In genomic region chr6:72583211-72583839, GRCm38 (mm10) we compare ENCODE assay signal across 17 mouse cellular contexts. TPM values are rescaled to one million over a fixed set of nuclear protein-coding genes. Genes with fewer than 3 reads are reported as not detected.
DNase-seq lines count a peak whose midpoint lies in the region; ATAC-seq and TF ChIP-seq lines count a peak whose summit lies in the region.
"Had no signal": no experiment of that assay in that cellular context is flagged by ENCODE, and none has a peak within 500 bp of the region (broad histone marks: within the 10 kb centered on the region; RNA-seq: fewer than 3 reads in every experiment).

No protein-coding gene starts in this region.

- H3K9me3 ChIP-seq in liver, postnatal 0 days (ENCODE audit: low read length), result no peaks in the 10 kb centered on the region
- H3K9me3 ChIP-seq in liver, embryonic 12.5 days (replicated peaks), result no peaks in the 10 kb centered on the region
- H3K9me3 ChIP-seq in lung, postnatal 0 days (ENCODE audit: low read length), result no peaks in the 10 kb centered on the region
- H3K9me3 ChIP-seq: embryonic facial prominence, embryonic 13.5 days; hindbrain, embryonic 10.5 days had no signal

- no peaks in the 10 kb centered on the region for H3K4me1 ChIP-seq in heart, adult 2 months (ENCODE audit: control insufficient read depth, insufficient read depth, low read length)
- no peaks in the 10 kb centered on the region for H3K4me1 ChIP-seq in liver, postnatal 0 days (ENCODE audit: insufficient read depth)
- H3K4me1 ChIP-seq in liver, embryonic 12.5 days, result peaks cover 6% of the 10 kb centered on the region; the same call in 1 of the 2 replicates
- H3K4me1 ChIP-seq in lung, postnatal 0 days (ENCODE audit: insufficient read depth, low read depth, low read length), result no peaks in the 10 kb centered on the region
- H3K4me1 ChIP-seq: embryonic facial prominence, embryonic 13.5 days; hindbrain, embryonic 10.5 days had no signal

- TF ChIP-seq POLR2A in heart, adult 2 months (IDR thresholded peaks at IDR 0.05; ENCODE audit: insufficient read depth, low read depth, low read length), result no peak

- no peaks in the 10 kb centered on the region for H3K27me3 ChIP-seq in heart, adult 2 months (ENCODE audit: control insufficient read depth, insufficient read depth, low read length)
- H3K27me3 ChIP-seq in liver, postnatal 0 days (ENCODE audit: insufficient read depth, low read length), result no peaks in the 10 kb centered on the region
- no peaks in the 10 kb centered on the region for H3K27me3 ChIP-seq in liver, embryonic 12.5 days (replicated peaks)
- no peaks in the 10 kb centered on the region for H3K27me3 ChIP-seq in lung, postnatal 0 days (replicated peaks; ENCODE audit: insufficient read depth, low read length)
- H3K27me3 ChIP-seq: embryonic facial prominence, embryonic 13.5 days had no signal

- peak; percentile 92 for DNase-seq in heart, adult 11 months
- DNase-seq in heart, adult 2 months, result no peak
- DNase-seq in kidney, adult 9 months, result peak; percentile 79
- no peak for DNase-seq in kidney, postnatal 4 days
- DNase-seq in liver, postnatal 0 days, result no peak
- DNase-seq in yolk sac, embryonic 10.5 days (ENCODE audit: low spot score), result peak; percentile 68
- no peak for DNase-seq in lung, postnatal 0 days (ENCODE audit: low spot score)
- DNase-seq: cerebellum, adult 18-20 months; cerebellum, adult 9-11 months; cerebellum, postnatal 36 days; gastrocnemius, postnatal 10 days had no signal

- ATAC-seq in liver, postnatal 0 days, result no peak
- no peak for ATAC-seq in liver, embryonic 12.5 days
- no peak for ATAC-seq in lung, postnatal 0 days
- ATAC-seq: forebrain, embryonic 14.5 days had no signal

- 75% methylated on average over 4 of the region's 4 CpGs for WGBS in heart, adult 2 months
- 71% methylated on average over 4 of the region's 4 CpGs for WGBS in liver, postnatal 0 days (ENCODE audit: insufficient replicate concordance)
- 63% methylated on average over 4 of the region's 4 CpGs for WGBS in liver, embryonic 12.5 days (ENCODE audit: insufficient replicate concordance)
- WGBS in lung, postnatal 0 days, result 76% methylated on average over 4 of the region's 4 CpGs

- TF ChIP-seq CTCF in heart, adult 2 months (IDR thresholded peaks at IDR 0.05), result no peak
- no peak for TF ChIP-seq CTCF in liver, postnatal 0 days (IDR thresholded peaks at IDR 0.05; ENCODE audit: low read depth)
- no peak for TF ChIP-seq CTCF in lung, postnatal 0 days (IDR thresholded peaks at IDR 0.05)

- no peak overlapping the region for H3K4me2 ChIP-seq in liver, postnatal 0 days (ENCODE audit: low read depth, low read length)
- no peak overlapping the region for H3K4me2 ChIP-seq in liver, embryonic 12.5 days
- no peak overlapping the region for H3K4me2 ChIP-seq in lung, postnatal 0 days (replicated peaks; ENCODE audit: low read depth, low read length)
- H3K4me2 ChIP-seq: embryonic facial prominence, embryonic 13.5 days; heart, embryonic 11.5 days; hindbrain, embryonic 14.5 days had no signal

- H3K9ac ChIP-seq in heart, adult 2 months (ENCODE audit: low read depth, low read length), result no peak overlapping the region
- H3K9ac ChIP-seq in liver, postnatal 0 days (replicated peaks), result no peak overlapping the region
- no peak overlapping the region for H3K9ac ChIP-seq in liver, embryonic 12.5 days
- H3K9ac ChIP-seq in lung, postnatal 0 days (replicated peaks; ENCODE audit: low read depth), result no peak overlapping the region
- H3K9ac ChIP-seq: embryonic facial prominence, embryonic 13.5 days; hindbrain, embryonic 14.5 days had no signal

- intact Hi-C loops in heart, adult 2 months (cut with DNase I), result no loop called here

- TF ChIP-seq EP300 in heart, adult 2 months (IDR thresholded peaks at IDR 0.05; ENCODE audit: insufficient read depth, low read depth, low read length), result no peak
- TF ChIP-seq EP300 in liver, postnatal 0 days (IDR thresholded peaks at IDR 0.05; ENCODE audit: low read depth), result no peak
- TF ChIP-seq EP300 in lung, postnatal 0 days (IDR thresholded peaks at IDR 0.05), result no peak

- H3K27ac ChIP-seq in heart, adult 2 months, result no peak overlapping the region
- peak overlapping the region; percentile 51 for H3K27ac ChIP-seq in liver, postnatal 0 days (ENCODE audit: low read depth)
- no peak overlapping the region for H3K27ac ChIP-seq in liver, embryonic 12.5 days
- H3K27ac ChIP-seq in lung, postnatal 0 days (ENCODE audit: low read length), result no peak overlapping the region
- H3K27ac ChIP-seq: embryonic facial prominence, embryonic 13.5 days; hindbrain, embryonic 10.5 days; hindbrain, embryonic 14.5 days had no signal

- H3K79me2 ChIP-seq in heart, adult 2 months (replicated peaks; ENCODE audit: control insufficient read depth, insufficient read depth, low read length), result no peaks in the 10 kb centered on the region

- no peak overlapping the region for H3K4me3 ChIP-seq in heart, adult 2 months
- no peak overlapping the region for H3K4me3 ChIP-seq in liver, postnatal 0 days (ENCODE audit: low read depth, low read length)
- H3K4me3 ChIP-seq in liver, embryonic 12.5 days, result no peak overlapping the region
- H3K4me3 ChIP-seq in lung, postnatal 0 days (ENCODE audit: low read depth, low read length), result no peak overlapping the region
- H3K4me3 ChIP-seq: embryonic facial prominence, embryonic 13.5 days; hindbrain, embryonic 10.5 days had no signal

- H3K36me3 ChIP-seq in heart, adult 2 months (ENCODE audit: control insufficient read depth, insufficient read depth, low read length), result no peaks in the 10 kb centered on the region
- no peaks in the 10 kb centered on the region; the same call in 1 of the 2 replicates for H3K36me3 ChIP-seq in liver, postnatal 0 days (replicated peaks; ENCODE audit: insufficient read depth, low read length)
- 0 out of 2 replicates have a peak, but pooled peaks cover 14% of the 10 kb centered on the region for H3K36me3 ChIP-seq in liver, embryonic 12.5 days
- H3K36me3 ChIP-seq in lung, postnatal 0 days (ENCODE audit: insufficient read depth, low read length), result peaks cover 18% of the 10 kb centered on the region; the same call in 1 of the 2 replicates

RNA-seq across cellular contexts. Expression of gene Elmod3, which starts 14.9 kb away (rescaled TPM):
- 10 to 100 TPM; 12.8 to 16.5 TPM for total RNA-seq in heart, adult 2 months (2021)
- polyA plus RNA-seq in heart, adult 2 months (2012; rRNA removed), result 25.5 and 32.8 TPM in 2 replicates
- polyA plus RNA-seq in liver, postnatal 0 days (2015; fragmentation: Nextera tagmentation; extraction: Ambion mirVana), result 4.0 and 5.2 TPM in 2 replicates
- 6.8 and 7.6 TPM in 2 replicates for polyA plus RNA-seq in liver, embryonic 12.5 days (2016; fragmentation: Nextera tagmentation; extraction: Ambion mirVana)
- polyA plus RNA-seq in lung, postnatal 0 days (2015; fragmentation: Nextera tagmentation; extraction: Ambion mirVana), result 15.9 and 19.7 TPM in 2 replicates

RNA-seq across cellular contexts. Expression of gene Retsat, which starts 14.9 kb away (rescaled TPM):
- 100 to 1,000 TPM; 155 to 181 TPM for total RNA-seq in heart, adult 2 months (2021)
- 57.1 and 83.3 TPM in 2 replicates for polyA plus RNA-seq in heart, adult 2 months (2012; rRNA removed)
- 90.4 and 109 TPM in 2 replicates for polyA plus RNA-seq in liver, postnatal 0 days (2015; fragmentation: Nextera tagmentation; extraction: Ambion mirVana)
- 15.3 and 16.6 TPM in 2 replicates for polyA plus RNA-seq in liver, embryonic 12.5 days (2016; fragmentation: Nextera tagmentation; extraction: Ambion mirVana)
- polyA plus RNA-seq in lung, postnatal 0 days (2015; fragmentation: Nextera tagmentation; extraction: Ambion mirVana), result 38.9 and 42.7 TPM in 2 replicates

RNA-seq across cellular contexts. Expression of gene Tgoln1, which starts 33.5 kb away (rescaled TPM):
- total RNA-seq in heart, adult 2 months (2021), result 10 to 100 TPM; 60.1 to 68.0 TPM
- 29.0 and 55.7 TPM in 2 replicates for polyA plus RNA-seq in heart, adult 2 months (2012; rRNA removed)
- 21.5 and 23.2 TPM in 2 replicates for polyA plus RNA-seq in liver, postnatal 0 days (2015; fragmentation: Nextera tagmentation; extraction: Ambion mirVana)
- 17.8 and 18.8 TPM in 2 replicates for polyA plus RNA-seq in liver, embryonic 12.5 days (2016; fragmentation: Nextera tagmentation; extraction: Ambion mirVana)
- polyA plus RNA-seq in lung, postnatal 0 days (2015; fragmentation: Nextera tagmentation; extraction: Ambion mirVana), result 120 and 155 TPM in 2 replicates

RNA-seq across cellular contexts. Expression of gene Capg, which starts 39.1 kb away (rescaled TPM):
- 10 to 100 TPM in 1 of 2 experiments, 1 to 10 TPM in 1; 9.5 to 10.8 TPM for total RNA-seq in heart, adult 2 months (2021)
- 12.6 and 16.1 TPM in 2 replicates for polyA plus RNA-seq in heart, adult 2 months (2012; rRNA removed)
- 20.0 and 22.8 TPM in 2 replicates for polyA plus RNA-seq in liver, postnatal 0 days (2015; fragmentation: Nextera tagmentation; extraction: Ambion mirVana)
- polyA plus RNA-seq in liver, embryonic 12.5 days (2016; fragmentation: Nextera tagmentation; extraction: Ambion mirVana), result 18.5 and 19.7 TPM in 2 replicates
- polyA plus RNA-seq in lung, postnatal 0 days (2015; fragmentation: Nextera tagmentation; extraction: Ambion mirVana), result 136 and 148 TPM in 2 replicates

Comparison
In these comparisons a context has a peak if more than half of its experiments do, and no peak if none do; other contexts are left out.
1. DNase-seq: peak in heart, adult 11 months (single experiment), kidney, adult 9 months (single experiment) and yolk sac, embryonic 10.5 days (single experiment); none in heart, adult 2 months (0 of 2), kidney, postnatal 4 days (0 of 2), liver, postnatal 0 days (single experiment) and lung, postnatal 0 days (single experiment).